Comparison of ENCODE assay signal across 8 mouse cellular contexts in the genomic region with DNA sequence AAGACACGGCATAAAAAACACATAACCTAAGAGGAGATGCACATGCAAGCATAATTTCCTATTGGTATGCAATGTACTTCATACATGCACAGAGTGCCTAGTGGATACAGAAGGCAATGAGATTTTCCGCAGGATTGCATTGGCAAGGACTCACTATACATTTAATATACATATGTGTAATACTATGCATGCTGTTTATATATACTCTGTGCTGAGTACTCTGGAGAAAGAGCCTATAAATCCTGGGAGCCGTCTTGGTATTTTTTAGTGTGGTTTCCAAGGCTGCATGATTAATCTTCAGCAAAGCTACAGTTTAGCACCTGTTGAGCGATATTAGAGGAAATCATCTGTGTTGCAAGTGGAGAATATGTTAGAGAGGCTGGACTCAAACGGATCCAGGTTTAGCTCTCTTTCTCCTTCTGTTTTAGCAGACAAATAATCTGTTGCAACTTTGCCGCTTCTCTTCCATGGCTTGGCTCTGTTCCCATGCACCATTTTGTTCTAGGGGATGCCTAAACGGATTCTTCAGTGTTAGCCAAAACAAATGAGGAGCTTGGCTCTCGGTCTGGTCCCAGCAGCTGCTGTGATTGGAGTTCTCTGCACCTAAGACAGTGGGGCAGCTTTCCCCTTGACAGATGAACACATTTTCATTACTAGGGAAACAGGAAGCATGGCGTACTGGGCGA.
DNase-seq lines count a peak whose midpoint lies in the region; ATAC-seq lines count a peak whose summit lies in the region.
"Had no signal": no experiment of that assay in that cellular context is flagged by ENCODE, and none has a peak within 500 bp of the region (broad histone marks: within the 10 kb centered on the region; RNA-seq: fewer than 3 reads in every experiment).

No protein-coding gene starts in this region.

- no peaks in the 10 kb centered on the region for H3K27me3 ChIP-seq in neural tube, embryonic 13.5 days
- H3K27me3 ChIP-seq: megakaryocyte, embryonic 14.5 days had no signal

- no peaks in the 10 kb centered on the region for H3K36me3 ChIP-seq in neural tube, embryonic 13.5 days

- no peaks in the 10 kb centered on the region for H3K9me3 ChIP-seq in neural tube, embryonic 13.5 days
- H3K9me3 ChIP-seq: megakaryocyte, embryonic 14.5 days had no signal

- no peak for DNase-seq in neural tube, embryonic 10.5 days (ENCODE audit: extremely low spot score, low spot score)
- DNase-seq in gastrocnemius, postnatal 4 days (ENCODE audit: low spot score in 2 of 2) = peak; percentile 18 to 59
- peak; percentile 84 to 86 for DNase-seq in layer of hippocampus, postnatal 10 days (ENCODE audit: low spot score in 2 of 2)
- DNase-seq in ovary, postnatal 14 days (ENCODE audit: low spot score) = peak; percentile 15
- no peak for DNase-seq in retina, postnatal 1 day
- DNase-seq in thymus, postnatal 25 days = no peak

- H3K4me3 ChIP-seq in neural tube, embryonic 13.5 days = no peak overlapping the region
- H3K4me3 ChIP-seq: megakaryocyte, embryonic 14.5 days had no signal

- 0 out of 2 replicates have a peak overlapping the region, but pooled peaks have one; percentile 7 for H3K27ac ChIP-seq in neural tube, embryonic 13.5 days (replicated peaks)

- no peak; the same call in 1 of the 2 replicates for ATAC-seq in neural tube, embryonic 13.5 days (ENCODE audit: low read depth)

- no peaks in the 10 kb centered on the region for H3K4me1 ChIP-seq in neural tube, embryonic 13.5 days (replicated peaks)
- H3K4me1 ChIP-seq: megakaryocyte, embryonic 14.5 days had no signal

- 72% methylated on average over 10 of the region's 10 CpGs for WGBS in neural tube, embryonic 13.5 days

- no peak overlapping the region for H3K9ac ChIP-seq in neural tube, embryonic 13.5 days

- no peak overlapping the region for H3K4me2 ChIP-seq in neural tube, embryonic 13.5 days

Comparison
In these comparisons a context has a peak if more than half of its experiments do, and no peak if none do; other contexts are left out.
1. DNase-seq: peak in gastrocnemius, postnatal 4 days (2 of 2), layer of hippocampus, postnatal 10 days (2 of 2) and ovary, postnatal 14 days (single experiment); none in neural tube, embryonic 10.5 days (single experiment), retina, postnatal 1 day (single experiment) and thymus, postnatal 25 days (single experiment).